8 mouse cellular contexts compared by ENCODE assay signal in genomic region chr2:25558774-25559173, GRCm38 (mm10). TPM values are rescaled to one million over a fixed set of nuclear protein-coding genes. Genes with fewer than 3 reads are reported as not detected.
A peak's percentile ranks its signal among the peaks of the same experiment; 100 is the strongest.
DNase-seq lines count a peak whose midpoint lies in the region; ATAC-seq and TF ChIP-seq lines count a peak whose summit lies in the region.

No protein-coding gene starts in this region.

- no peak for TF ChIP-seq CTCF in liver, adult 2 months (IDR thresholded peaks at IDR 0.05; ENCODE audit: low read depth, low read length)

- H3K9me3 ChIP-seq in forebrain, embryonic 10.5 days = no peaks in the 10 kb centered on the region
- H3K9me3 ChIP-seq in limb, embryonic 11.5 days (ENCODE audit: control insufficient read depth, low read length) = no peaks in the 10 kb centered on the region
- no peaks in the 10 kb centered on the region for H3K9me3 ChIP-seq in neural tube, embryonic 15.5 days (replicated peaks)

- H3K27me3 ChIP-seq in liver, adult 2 months (ENCODE audit: control insufficient read depth, insufficient read depth, low read length) = no peaks in the 10 kb centered on the region
- H3K27me3 ChIP-seq in forebrain, embryonic 10.5 days (ENCODE audit: poor library complexity, severe bottlenecking) = no peaks in the 10 kb centered on the region
- H3K27me3 ChIP-seq in limb, embryonic 11.5 days (ENCODE audit: control insufficient read depth, insufficient read depth, low read length) = no peaks in the 10 kb centered on the region
- no peaks in the 10 kb centered on the region for H3K27me3 ChIP-seq in neural tube, embryonic 15.5 days (replicated peaks)

- peak overlapping the region; percentile 94 for H3K27ac ChIP-seq in liver, adult 2 months (replicated peaks; ENCODE audit: insufficient read depth, low read depth, low read length)
- H3K27ac ChIP-seq in forebrain, embryonic 10.5 days = no peak overlapping the region
- no peak overlapping the region for H3K27ac ChIP-seq in limb, embryonic 11.5 days (replicated peaks; ENCODE audit: low read depth, low read length)
- H3K27ac ChIP-seq in neural tube, embryonic 15.5 days (replicated peaks) = no peak overlapping the region

- peak; percentile 83 for DNase-seq in liver, adult 2 months (ENCODE audit: extremely low read depth, low read depth, low spot score)
- no peak for DNase-seq in liver
- DNase-seq in forebrain, embryonic 10.5 days (ENCODE audit: extremely low spot score, low spot score) = no peak
- no peak for DNase-seq in limb, embryonic 11.5 days (ENCODE audit: low spot score)
- DNase-seq in urinary bladder, postnatal 14 days (ENCODE audit: low spot score) = no peak
- DNase-seq in urinary bladder, postnatal 10 days (ENCODE audit: low spot score) = no peak
- DNase-seq in gastrocnemius, postnatal 10 days = no peak

- peak overlapping the region; percentile 93 for H3K4me2 ChIP-seq in limb, embryonic 11.5 days (ENCODE audit: low read depth, severe bottlenecking)
- H3K4me2 ChIP-seq in neural tube, embryonic 15.5 days = peak overlapping the region; percentile 84

- H3K79me2 ChIP-seq in liver, adult 2 months (ENCODE audit: control insufficient read depth, insufficient read depth, low read length) = peaks cover 19% of the 10 kb centered on the region

- peak overlapping the region; percentile 93 for H3K9ac ChIP-seq in liver, adult 2 months (ENCODE audit: low read depth, low read length)
- H3K9ac ChIP-seq in limb, embryonic 11.5 days (ENCODE audit: low read length) = peak overlapping the region; percentile 93; the same call in 1 of the 2 replicates
- H3K9ac ChIP-seq in neural tube, embryonic 15.5 days (replicated peaks) = peak overlapping the region; percentile 97

- WGBS in liver, adult 2 months = 14% methylated on average over 6 of the region's 6 CpGs
- 88% methylated on average over 6 of the region's 6 CpGs for WGBS in forebrain, embryonic 10.5 days
- 55% methylated on average over 6 of the region's 6 CpGs for WGBS in limb, embryonic 11.5 days
- 76% methylated on average over 6 of the region's 6 CpGs for WGBS in neural tube, embryonic 15.5 days

- H3K4me3 ChIP-seq in liver, adult 2 months (ENCODE audit: insufficient read depth, low read depth, low read length) = peak overlapping the region; percentile 70
- H3K4me3 ChIP-seq in forebrain, embryonic 10.5 days = peak overlapping the region; percentile 98
- peak overlapping the region; percentile 98 for H3K4me3 ChIP-seq in limb, embryonic 11.5 days (ENCODE audit: low read depth, low read length)
- peak overlapping the region; percentile 87 for H3K4me3 ChIP-seq in neural tube, embryonic 15.5 days (replicated peaks)

- peaks cover 35% of the 10 kb centered on the region for H3K36me3 ChIP-seq in liver, adult 2 months (ENCODE audit: control insufficient read depth, insufficient read depth, low read length)
- H3K36me3 ChIP-seq in forebrain, embryonic 10.5 days (replicated peaks) = peaks cover 40% of the 10 kb centered on the region
- peaks cover 22% of the 10 kb centered on the region for H3K36me3 ChIP-seq in limb, embryonic 11.5 days (ENCODE audit: control insufficient read depth, insufficient read depth, low read length)
- peaks cover 42% of the 10 kb centered on the region for H3K36me3 ChIP-seq in neural tube, embryonic 15.5 days

- TF ChIP-seq POLR2A in liver, adult 2 months (IDR thresholded peaks at IDR 0.05; ENCODE audit: extremely low read depth, insufficient read depth, low read length) = no peak

- H3K4me1 ChIP-seq in liver, adult 2 months (ENCODE audit: control insufficient read depth, insufficient read depth, low read length) = peaks cover 10% of the 10 kb centered on the region
- H3K4me1 ChIP-seq in forebrain, embryonic 10.5 days = peaks cover 25% of the 10 kb centered on the region
- H3K4me1 ChIP-seq in limb, embryonic 11.5 days (ENCODE audit: control insufficient read depth, insufficient read depth, low read length) = peaks cover 10% of the 10 kb centered on the region
- peaks cover 30% of the 10 kb centered on the region for H3K4me1 ChIP-seq in neural tube, embryonic 15.5 days

- no peak for ATAC-seq in limb, embryonic 11.5 days (ENCODE audit: insufficient number of reproducible peaks, low FRiP score, low TSS enrichment, low read depth)
- ATAC-seq in neural tube, embryonic 15.5 days (ENCODE audit: low FRiP score) = no peak

RNA-seq across cellular contexts. Expression of gene Edf1, which starts 1.1 kb away (rescaled TPM):
- total RNA-seq in liver, adult 2 months (2014; rRNA removed) = 206 and 247 TPM in 2 replicates
- 153 and 186 TPM in 2 replicates for polyA plus RNA-seq in liver, adult 2 months (2012; rRNA removed)
- 337 and 341 TPM in 2 replicates for polyA plus RNA-seq in forebrain, embryonic 10.5 days (2016; fragmentation: Nextera tagmentation; extraction: Ambion mirVana)
- 324 and 330 TPM in 2 replicates for polyA plus RNA-seq in limb, embryonic 11.5 days (2014; fragmentation: Nextera tagmentation; extraction: Ambion mirVana)
- polyA plus RNA-seq in neural tube, embryonic 15.5 days (2015; fragmentation: Nextera tagmentation; extraction: Ambion mirVana) = 400 and 433 TPM in 2 replicates
- 100 to 1,000 TPM; 177 to 185 TPM for total RNA-seq in gastrocnemius, postnatal 10 days (2021)

RNA-seq across cellular contexts. Expression of gene Traf2, which starts 12.0 kb away (rescaled TPM):
- 4.0 and 5.2 TPM in 2 replicates for total RNA-seq in liver, adult 2 months (2014; rRNA removed)
- 7.0 and 9.9 TPM in 2 replicates for polyA plus RNA-seq in liver, adult 2 months (2012; rRNA removed)
- polyA plus RNA-seq in forebrain, embryonic 10.5 days (2016; fragmentation: Nextera tagmentation; extraction: Ambion mirVana) = 40.2 and 42.6 TPM in 2 replicates
- 40.0 and 40.6 TPM in 2 replicates for polyA plus RNA-seq in limb, embryonic 11.5 days (2014; fragmentation: Nextera tagmentation; extraction: Ambion mirVana)
- 15.4 and 21.1 TPM in 2 replicates for polyA plus RNA-seq in neural tube, embryonic 15.5 days (2015; fragmentation: Nextera tagmentation; extraction: Ambion mirVana)
- 10 to 100 TPM; 13.3 to 16.4 TPM for total RNA-seq in gastrocnemius, postnatal 10 days (2021)

RNA-seq across cellular contexts. Expression of gene Mamdc4, which starts 15.9 kb away (rescaled TPM):
- total RNA-seq in liver, adult 2 months (2014; rRNA removed) = 7.5 and 7.8 TPM in 2 replicates
- polyA plus RNA-seq in liver, adult 2 months (2012; rRNA removed) = 1.5 and 2.0 TPM in 2 replicates
- polyA plus RNA-seq in forebrain, embryonic 10.5 days (2016; fragmentation: Nextera tagmentation; extraction: Ambion mirVana) = 5.0 and 7.0 TPM in 2 replicates
- 3.1 and 7.0 TPM in 2 replicates for polyA plus RNA-seq in limb, embryonic 11.5 days (2014; fragmentation: Nextera tagmentation; extraction: Ambion mirVana)
- 2.3 and 33.0 TPM in 2 replicates for polyA plus RNA-seq in neural tube, embryonic 15.5 days (2015; fragmentation: Nextera tagmentation; extraction: Ambion mirVana)
- total RNA-seq in gastrocnemius, postnatal 10 days (2021) = 1 to 10 TPM; 2.7 to 4.1 TPM

RNA-seq across cellular contexts. Expression of gene Phpt1, which starts 16.2 kb away (rescaled TPM):
- total RNA-seq in liver, adult 2 months (2014; rRNA removed) = 6.7 and 8.2 TPM in 2 replicates
- 38.3 and 39.4 TPM in 2 replicates for polyA plus RNA-seq in liver, adult 2 months (2012; rRNA removed)
- 162 and 165 TPM in 2 replicates for polyA plus RNA-seq in forebrain, embryonic 10.5 days (2016; fragmentation: Nextera tagmentation; extraction: Ambion mirVana)
- polyA plus RNA-seq in limb, embryonic 11.5 days (2014; fragmentation: Nextera tagmentation; extraction: Ambion mirVana) = 161 and 162 TPM in 2 replicates
- polyA plus RNA-seq in neural tube, embryonic 15.5 days (2015; fragmentation: Nextera tagmentation; extraction: Ambion mirVana) = 159 and 181 TPM in 2 replicates
- 10 to 100 TPM; 45.8 to 49.0 TPM for total RNA-seq in gastrocnemius, postnatal 10 days (2021)

RNA-seq across cellular contexts. Expression of gene Ajm1, which starts 22.8 kb away (rescaled TPM):
- total RNA-seq in liver, adult 2 months (2014; rRNA removed) = not detected in 2 replicates
- polyA plus RNA-seq in liver, adult 2 months (2012; rRNA removed) = 0.06 and 0.07 TPM in 2 replicates
- 0.02 TPM in 1 of 2 replicates, not detected in the other for polyA plus RNA-seq in forebrain, embryonic 10.5 days (2016; fragmentation: Nextera tagmentation; extraction: Ambion mirVana)
- polyA plus RNA-seq in limb, embryonic 11.5 days (2014; fragmentation: Nextera tagmentation; extraction: Ambion mirVana) = 0.04 TPM in 1 of 2 replicates, not detected in the other
- 14.5 and 18.9 TPM in 2 replicates for polyA plus RNA-seq in neural tube, embryonic 15.5 days (2015; fragmentation: Nextera tagmentation; extraction: Ambion mirVana)
- total RNA-seq in gastrocnemius, postnatal 10 days (2021) = under 1 TPM; 0.14 to 0.38 TPM
